Mouse (Mus musculus) hindbrain, embryonic 12.5 days (tissue): ENCODE results near the gene Psapl1. TPM values are rescaled to one million over a fixed set of nuclear protein-coding genes. Genes with fewer than 3 reads are reported as not detected.

ENCODE experiments used
- ATAC-seq: fragments of 200-750 bp; cut with Nextera tagmentation; 2 replicates; pipeline ENCODE4 v1.8.0; 2017; ENCODE audit warnings: moderate TSS enrichment; ENCODE audit not compliant: low FRiP score
- H3K27ac ChIP-seq: fragments of 300-500 bp; sonication (generic); 2 replicates; pipeline ENCODE4 v1.5.1; 2016; ENCODE audit warnings: mild to moderate bottlenecking
- H3K27me3 ChIP-seq: fragments of 300-500 bp; sonication (generic); 2 replicates; pipeline ENCODE4 v1.6.1; 2016; ENCODE audit warnings: mild to moderate bottlenecking
- H3K36me3 ChIP-seq: fragments of 300-500 bp; sonication (generic); 2 replicates; pipeline ENCODE4 v1.6.1; 2016; ENCODE audit warnings: mild to moderate bottlenecking
- H3K4me1 ChIP-seq: fragments of 300-500 bp; sonication (generic); 2 replicates; pipeline ENCODE4 v1.6.1; 2016
- H3K4me2 ChIP-seq: fragments of 300-500 bp; sonication (generic); replicated peaks from 2 replicates; pipeline ENCODE4 v1.6.1; 2016; ENCODE audit warnings: mild to moderate bottlenecking
- H3K4me3 ChIP-seq: fragments of 300-500 bp; sonication (generic); 2 replicates; pipeline ENCODE4 v1.5.1; 2016; ENCODE audit warnings: mild to moderate bottlenecking
- H3K9ac ChIP-seq: fragments of 300-500 bp; sonication (generic); 2 replicates; pipeline ENCODE4 v1.6.1; 2016; ENCODE audit warnings: mild to moderate bottlenecking, moderate library complexity
- H3K9me3 ChIP-seq: fragments of 300-500 bp; sonication (generic); replicated peaks from 2 replicates; pipeline ENCODE4 v1.6.1; 2016; ENCODE audit warnings: mild to moderate bottlenecking
- WGBS: fragments of 180-500 bp; shearing (Covaris S2); methylation state at CpG from one replicate; pipeline ENCODE4 v1.1.7; 2016; 5-methylcytosine and 5-hydroxymethylcytosine counted together
- polyA plus RNA-seq: library from polyadenylated mRNA; unstranded; fragments of >200 nt; fragmentation: Nextera tagmentation; extraction: Ambion mirVana; gene quantifications from 2 replicates; pipeline ENCODE4 v1.2.1, GENCODE M21; 2016

Psapl1 gene
- polyA plus RNA-seq, 1 experiment from 2014 or later = 0.08 TPM

DNA sequence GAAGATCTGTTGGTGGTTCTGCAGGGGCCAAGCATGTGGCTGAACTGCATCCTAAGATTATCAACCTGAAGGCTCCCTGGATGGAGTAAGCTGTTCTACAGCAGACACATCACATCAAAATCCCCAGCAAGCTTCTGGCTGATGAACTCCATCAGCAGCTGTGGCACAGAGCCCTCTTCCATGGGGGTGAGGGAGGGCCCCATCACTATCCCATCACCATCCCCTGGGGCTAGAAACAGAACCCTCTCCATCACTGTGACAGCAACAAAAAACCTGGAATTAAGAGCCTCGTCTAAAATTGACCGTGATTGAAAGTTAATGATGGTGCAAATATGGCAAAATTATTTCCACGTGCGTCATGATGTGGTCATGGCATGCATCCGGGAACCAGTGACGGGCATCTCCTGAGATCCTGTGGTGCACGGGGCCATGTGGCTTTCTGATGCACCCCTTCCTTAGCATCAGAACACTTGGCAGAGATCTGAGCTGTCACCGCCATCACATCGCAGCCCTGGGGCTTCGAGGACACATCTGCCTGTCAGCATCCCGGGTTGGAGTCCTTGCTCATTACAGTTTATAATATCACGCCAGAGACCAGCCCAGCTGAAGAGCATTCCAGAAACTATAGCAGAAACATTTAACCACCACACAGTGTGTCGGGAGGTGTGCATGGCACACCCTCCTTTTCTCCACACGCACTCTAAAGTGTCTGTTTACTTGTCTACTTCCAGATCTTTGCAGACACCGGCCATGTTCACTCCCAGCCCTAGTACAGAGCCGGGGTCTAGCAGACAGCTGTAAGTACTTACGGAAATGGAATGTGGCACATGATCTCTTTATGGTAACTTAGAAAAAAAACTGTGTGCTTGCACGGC, 51.1 kb downstream of the Psapl1 start:
- ATAC-seq = no peak; the same call in 1 of the 2 replicates
- Histone ChIP-seq H3K36me3 (no peaks in the 10 kb centered on the region), H3K4me2 (no peak overlapping the region), H3K9me3 (no peaks in the 10 kb centered on the region), H3K4me1 (peaks cover 26% of the 10 kb centered on the region), H3K27ac (0 out of 2 replicates have a peak overlapping the region, but pooled peaks have one; percentile 12), H3K4me3 (no peak overlapping the region), H3K27me3 (no peaks in the 10 kb centered on the region), H3K9ac (no peak overlapping the region)
- WGBS = 62% methylated on average over 18 of the region's 18 CpGs

Other genes with a start within 250 kb of the Psapl1 start
- 17.2 and 17.5 TPM in 2 replicates for gene Sorcs2, start 194.1 kb downstream of the Psapl1 start, polyA plus RNA-seq